Mouse (Mus musculus): ENCODE measurements around the gene Ckmt2.
A peak's percentile ranks its signal among the peaks of the same experiment; 100 is the strongest.

The Ckmt2 gene

GRCm38 (mm10) chr13:91876741-91877349 is at the start of gene Ckmt2:
Gene Ckmt2 (minus strand): TSS chr13:91876885.
- no peak within 1 kb of the TSS for H3K4me3 ChIP-seq (replicated peaks; ENCODE audit: low read length)
- H3K4me1 ChIP-seq (replicated peaks; ENCODE audit: low read depth, low read length) = 0 out of 2 replicates have a peak, but pooled peaks cover 5% of the 10 kb centered on the region
- 0 out of 2 replicates have a peak, but pooled peaks cover 5% of the 10 kb centered on the region for H3K27me3 ChIP-seq (ENCODE audit: insufficient read depth, low read length)
- H3K36me3 ChIP-seq (ENCODE audit: insufficient read depth, low read length) = no peaks in the 10 kb centered on the region
- no peak for TF ChIP-seq CTCF (conservative IDR thresholded peaks at IDR 0.05; ENCODE audit: low read length)
- TF ChIP-seq POU5F1 (IDR thresholded peaks at IDR 0.05; ENCODE audit: borderline replicate concordance, low read length) = no peak
- no peak for TF ChIP-seq NANOG (IDR thresholded peaks at IDR 0.05; ENCODE audit: borderline replicate concordance, low read length)
- H3K9me3 ChIP-seq (ENCODE audit: low read length) = no peaks in the 10 kb centered on the region

GRCm38 (mm10) chr13:91921010-91921409 is 44.3 kb upstream of the Ckmt2 start:
- Histone ChIP-seq H3K27me3 (ENCODE audit: insufficient read depth, low read length) (no peaks in the 10 kb centered on the region), H3K9me3 (ENCODE audit: low read length) (no peaks in the 10 kb centered on the region), H3K4me3 (replicated peaks; ENCODE audit: low read length) (no peak overlapping the region), H3K36me3 (ENCODE audit: insufficient read depth, low read length) (no peaks in the 10 kb centered on the region), H3K4me1 (replicated peaks; ENCODE audit: low read depth, low read length) (no peaks in the 10 kb centered on the region)
- TF ChIP-seq NANOG (IDR thresholded peaks at IDR 0.05; ENCODE audit: borderline replicate concordance, low read length) (no peak), CTCF (conservative IDR thresholded peaks at IDR 0.05; ENCODE audit: low read length) (no peak), POU5F1 (IDR thresholded peaks at IDR 0.05; ENCODE audit: borderline replicate concordance, low read length) (no peak)

- Histone ChIP-seq H3K4me1 (replicated peaks; ENCODE audit: low read depth, low read length) (no peaks in the 10 kb centered on the region), H3K27me3 (ENCODE audit: insufficient read depth, low read length) (no peaks in the 10 kb centered on the region), H3K4me3 (replicated peaks; ENCODE audit: low read length) (no peak overlapping the region), H3K36me3 (ENCODE audit: insufficient read depth, low read length) (no peaks in the 10 kb centered on the region), H3K9me3 (ENCODE audit: low read length) (no peaks in the 10 kb centered on the region)
- TF ChIP-seq CTCF (conservative IDR thresholded peaks at IDR 0.05; ENCODE audit: low read length) = no peak
- no peak for TF ChIP-seq NANOG (IDR thresholded peaks at IDR 0.05; ENCODE audit: borderline replicate concordance, low read length)
- no peak for TF ChIP-seq POU5F1 (IDR thresholded peaks at IDR 0.05; ENCODE audit: borderline replicate concordance, low read length)
Measured at GRCm38 (mm10) chr13:91918764-91919163, 42.1 kb upstream of the Ckmt2 start.

- Histone ChIP-seq H3K27me3 (ENCODE audit: insufficient read depth, low read length) (no peaks in the 10 kb centered on the region), H3K9me3 (ENCODE audit: low read length) (no peaks in the 10 kb centered on the region)
- TF ChIP-seq CTCF (conservative IDR thresholded peaks at IDR 0.05; ENCODE audit: low read length) (peak; percentile 28), POU5F1 (IDR thresholded peaks at IDR 0.05; ENCODE audit: borderline replicate concordance, low read length) (no peak), NANOG (IDR thresholded peaks at IDR 0.05; ENCODE audit: borderline replicate concordance, low read length) (no peak)
Measured at GRCm38 (mm10) chr13:91917835-91918234, 41.1 kb upstream of the Ckmt2 start.

GRCm38 (mm10) chr13:91916308-91916707 is 39.6 kb upstream of the Ckmt2 start:
- no peaks in the 10 kb centered on the region for H3K4me1 ChIP-seq (replicated peaks; ENCODE audit: low read depth, low read length)
- H3K9me3 ChIP-seq (ENCODE audit: low read length) = no peaks in the 10 kb centered on the region
- no peaks in the 10 kb centered on the region for H3K36me3 ChIP-seq (ENCODE audit: insufficient read depth, low read length)
- H3K27me3 ChIP-seq (ENCODE audit: insufficient read depth, low read length) = no peaks in the 10 kb centered on the region
- no peak overlapping the region for H3K4me3 ChIP-seq (replicated peaks; ENCODE audit: low read length)
- TF ChIP-seq NANOG (IDR thresholded peaks at IDR 0.05; ENCODE audit: borderline replicate concordance, low read length) = no peak
- no peak for TF ChIP-seq POU5F1 (IDR thresholded peaks at IDR 0.05; ENCODE audit: borderline replicate concordance, low read length)
- TF ChIP-seq CTCF (conservative IDR thresholded peaks at IDR 0.05; ENCODE audit: low read length) = no peak

More at GRCm38 (mm10) chr13:91917835-91918234, 41.1 kb upstream of the Ckmt2 start:
- H3K36me3 ChIP-seq (ENCODE audit: insufficient read depth, low read length) = no peaks in the 10 kb centered on the region
- no peaks in the 10 kb centered on the region for H3K4me1 ChIP-seq (replicated peaks; ENCODE audit: low read depth, low read length)
- H3K4me3 ChIP-seq (replicated peaks; ENCODE audit: low read length) = no peak overlapping the region

- no peaks in the 10 kb centered on the region for H3K36me3 ChIP-seq (ENCODE audit: insufficient read depth, low read length)
- no peaks in the 10 kb centered on the region for H3K4me1 ChIP-seq (replicated peaks; ENCODE audit: low read depth, low read length)
- H3K27me3 ChIP-seq (ENCODE audit: insufficient read depth, low read length) = no peaks in the 10 kb centered on the region
- no peaks in the 10 kb centered on the region for H3K9me3 ChIP-seq (ENCODE audit: low read length)
- TF ChIP-seq POU5F1 (IDR thresholded peaks at IDR 0.05; ENCODE audit: borderline replicate concordance, low read length) (no peak), NANOG (IDR thresholded peaks at IDR 0.05; ENCODE audit: borderline replicate concordance, low read length) (no peak), CTCF (conservative IDR thresholded peaks at IDR 0.05; ENCODE audit: low read length) (no peak)
- no peak overlapping the region for H3K4me3 ChIP-seq (replicated peaks; ENCODE audit: low read length)
Measured at GRCm38 (mm10) chr13:91915582-91916239, 39.0 kb upstream of the Ckmt2 start.

- H3K36me3 ChIP-seq (ENCODE audit: insufficient read depth, low read length) = no peaks in the 10 kb centered on the region
- TF ChIP-seq POU5F1 (IDR thresholded peaks at IDR 0.05; ENCODE audit: borderline replicate concordance, low read length) (no peak), CTCF (conservative IDR thresholded peaks at IDR 0.05; ENCODE audit: low read length) (no peak), NANOG (IDR thresholded peaks at IDR 0.05; ENCODE audit: borderline replicate concordance, low read length) (no peak)
- H3K9me3 ChIP-seq (ENCODE audit: low read length) = no peaks in the 10 kb centered on the region
- H3K27me3 ChIP-seq (ENCODE audit: insufficient read depth, low read length) = no peaks in the 10 kb centered on the region
- no peak overlapping the region for H3K4me3 ChIP-seq (replicated peaks; ENCODE audit: low read length)
- H3K4me1 ChIP-seq (replicated peaks; ENCODE audit: low read depth, low read length) = no peaks in the 10 kb centered on the region
Measured at GRCm38 (mm10) chr13:91915192-91915581, 38.5 kb upstream of the Ckmt2 start.

- H3K4me1 ChIP-seq (replicated peaks; ENCODE audit: low read depth, low read length) = no peaks in the 10 kb centered on the region
- no peak overlapping the region for H3K4me3 ChIP-seq (replicated peaks; ENCODE audit: low read length)
- no peak for TF ChIP-seq CTCF (conservative IDR thresholded peaks at IDR 0.05; ENCODE audit: low read length)
- no peak for TF ChIP-seq NANOG (IDR thresholded peaks at IDR 0.05; ENCODE audit: borderline replicate concordance, low read length)
- no peak for TF ChIP-seq POU5F1 (IDR thresholded peaks at IDR 0.05; ENCODE audit: borderline replicate concordance, low read length)
- no peaks in the 10 kb centered on the region for H3K36me3 ChIP-seq (ENCODE audit: insufficient read depth, low read length)
- H3K27me3 ChIP-seq (ENCODE audit: insufficient read depth, low read length) = no peaks in the 10 kb centered on the region
- H3K9me3 ChIP-seq (ENCODE audit: low read length) = no peaks in the 10 kb centered on the region
Measured at GRCm38 (mm10) chr13:91911652-91912051, 35.0 kb upstream of the Ckmt2 start.

All from E14TG2a.4 (cell line).